Mouse (Mus musculus) erythroblast, embryonic 14.5 days (primary cell): ENCODE data around the gene Meis2.

Experiments used
- GATA1 ChIP-seq: IDR thresholded peaks from 2 replicates; pipeline ENCODE4 v1.6.1; 2012; ENCODE audit warnings: low read length, inconsistent platforms, mixed read lengths
- TAL1 ChIP-seq: IDR thresholded peaks from 3 replicates; pipeline ENCODE4 v1.6.1; 2012; ENCODE audit warnings: low read length, inconsistent platforms, mixed read lengths

- no peak for TF ChIP-seq GATA1
- TF ChIP-seq TAL1 = no peak
These were observed 6.6 kb upstream of the Meis2 start for GRCm38 (mm10) chr2:116072321-116072640.
